Mouse (Mus musculus): ENCODE results near the gene Ankrd35. TPM values are rescaled to one million over a fixed set of nuclear protein-coding genes. Genes with fewer than 3 reads are reported as not detected.

The Ankrd35 gene
- polyA plus RNA-seq, 1 experiment from 2014 or later: 0.44 TPM

- TF ChIP-seq CTCF (IDR thresholded peaks at IDR 0.05) (peak; percentile 98), EP300 (IDR thresholded peaks at IDR 0.05) (no peak)
- no peaks in the 10 kb centered on the region for H3K27me3 ChIP-seq (replicated peaks; ENCODE audit: insufficient read depth, low read length)
- WGBS: 5% methylated on average over 39 of the region's 42 CpGs
- peak within 1 kb of the TSS; percentile 73 for H3K4me2 ChIP-seq (replicated peaks; ENCODE audit: low read depth, low read length)
- H3K4me3 ChIP-seq (ENCODE audit: low read depth, low read length): peak within 1 kb of the TSS; percentile 36
- H3K4me1 ChIP-seq (ENCODE audit: insufficient read depth, low read depth, low read length): peaks cover 6% of the 10 kb centered on the region; the same call in 1 of the 2 replicates
- H3K27ac ChIP-seq (ENCODE audit: low read length): no peak within 1 kb of the TSS
- DNase-seq (ENCODE audit: low spot score): peak; percentile 86
- peak; percentile 94 for ATAC-seq
- H3K36me3 ChIP-seq (ENCODE audit: insufficient read depth, low read length): peaks cover 29% of the 10 kb centered on the region
- H3K9ac ChIP-seq (replicated peaks; ENCODE audit: low read depth): peak within 1 kb of the TSS; percentile 13; the same call in 1 of the 2 replicates
- H3K9me3 ChIP-seq (ENCODE audit: low read length): no peaks in the 10 kb centered on the region
Measured at GRCm38 (mm10) chr3:96707903-96708683, 38.2 kb downstream of the Ankrd35 start, which contains the start of gene Nudt17. Nudt17 (minus strand) TSS chr3:96708562.

GRCm38 (mm10) chr3:96708684-96709064, 38.7 kb downstream of the Ankrd35 start:
- Histone ChIP-seq H3K4me2 (replicated peaks; ENCODE audit: low read depth, low read length) (peak overlapping the region; percentile 73; the same call in 1 of the 2 replicates), H3K9me3 (ENCODE audit: low read length) (no peaks in the 10 kb centered on the region), H3K9ac (replicated peaks; ENCODE audit: low read depth) (no peak overlapping the region), H3K27ac (ENCODE audit: low read length) (no peak overlapping the region), H3K4me1 (ENCODE audit: insufficient read depth, low read depth, low read length) (peaks cover 6% of the 10 kb centered on the region; the same call in 1 of the 2 replicates), H3K27me3 (replicated peaks; ENCODE audit: insufficient read depth, low read length) (no peaks in the 10 kb centered on the region), H3K36me3 (ENCODE audit: insufficient read depth, low read length) (peaks cover 35% of the 10 kb centered on the region), H3K4me3 (ENCODE audit: low read depth, low read length) (no peak overlapping the region)
- DNase-seq (ENCODE audit: low spot score): no peak
- TF ChIP-seq EP300 (IDR thresholded peaks at IDR 0.05) (no peak), CTCF (IDR thresholded peaks at IDR 0.05) (no peak)
- 0 out of 2 replicates have a peak, but pooled peaks have one; percentile 1 for ATAC-seq
- WGBS: 54% methylated on average over 2 of the region's 2 CpGs

GRCm38 (mm10) chr3:96714286-96714685, 44.4 kb downstream of the Ankrd35 start:
- 61% methylated on average over 5 of the region's 5 CpGs for WGBS
- no peak overlapping the region for H3K4me2 ChIP-seq (replicated peaks; ENCODE audit: low read depth, low read length)
- H3K36me3 ChIP-seq (ENCODE audit: insufficient read depth, low read length): peaks cover 40% of the 10 kb centered on the region
- ATAC-seq (peak; percentile 52), DNase-seq (ENCODE audit: low spot score) (no peak)
- H3K27ac ChIP-seq (ENCODE audit: low read length): no peak overlapping the region
- no peaks in the 10 kb centered on the region for H3K4me1 ChIP-seq (ENCODE audit: insufficient read depth, low read depth, low read length)
- no peak overlapping the region for H3K4me3 ChIP-seq (ENCODE audit: low read depth, low read length)
- H3K27me3 ChIP-seq (replicated peaks; ENCODE audit: insufficient read depth, low read length): no peaks in the 10 kb centered on the region
- H3K9ac ChIP-seq (replicated peaks; ENCODE audit: low read depth): no peak overlapping the region
- no peak for TF ChIP-seq CTCF (IDR thresholded peaks at IDR 0.05)
- H3K9me3 ChIP-seq (ENCODE audit: low read length): no peaks in the 10 kb centered on the region

GRCm38 (mm10) chr3:96715854-96716253, 45.9 kb downstream of the Ankrd35 start:
- Histone ChIP-seq H3K36me3 (ENCODE audit: insufficient read depth, low read length) (peaks cover 42% of the 10 kb centered on the region), H3K27ac (ENCODE audit: low read length) (peak overlapping the region; percentile 34)
- TF ChIP-seq CTCF (IDR thresholded peaks at IDR 0.05) (no peak), EP300 (IDR thresholded peaks at IDR 0.05) (no peak)

GRCm38 (mm10) chr3:96719173-96719572, 49.2 kb downstream of the Ankrd35 start:
- no peaks in the 10 kb centered on the region for H3K9me3 ChIP-seq (ENCODE audit: low read length)
- ATAC-seq (no peak; the same call in 1 of the 2 replicates), DNase-seq (ENCODE audit: low spot score) (peak; percentile 32)
- H3K27ac ChIP-seq (ENCODE audit: low read length): no peak overlapping the region
- no peak overlapping the region for H3K9ac ChIP-seq (replicated peaks; ENCODE audit: low read depth)
- no peaks in the 10 kb centered on the region for H3K4me1 ChIP-seq (ENCODE audit: insufficient read depth, low read depth, low read length)
- H3K4me3 ChIP-seq (ENCODE audit: low read depth, low read length): no peak overlapping the region
- H3K36me3 ChIP-seq (ENCODE audit: insufficient read depth, low read length): peaks cover 27% of the 10 kb centered on the region; the same call in 1 of the 2 replicates
- WGBS: 39% methylated on average over 14 of the region's 14 CpGs
- no peak overlapping the region for H3K4me2 ChIP-seq (replicated peaks; ENCODE audit: low read depth, low read length)
- H3K27me3 ChIP-seq (replicated peaks; ENCODE audit: insufficient read depth, low read length): no peaks in the 10 kb centered on the region
- TF ChIP-seq EP300 (IDR thresholded peaks at IDR 0.05): no peak
- TF ChIP-seq CTCF (IDR thresholded peaks at IDR 0.05): peak; percentile 66

More at GRCm38 (mm10) chr3:96715854-96716253, 45.9 kb downstream of the Ankrd35 start:
- Histone ChIP-seq H3K9me3 (ENCODE audit: low read length) (no peaks in the 10 kb centered on the region), H3K27me3 (replicated peaks; ENCODE audit: insufficient read depth, low read length) (no peaks in the 10 kb centered on the region), H3K9ac (replicated peaks; ENCODE audit: low read depth) (no peak overlapping the region), H3K4me2 (replicated peaks; ENCODE audit: low read depth, low read length) (no peak overlapping the region), H3K4me3 (ENCODE audit: low read depth, low read length) (no peak overlapping the region), H3K4me1 (ENCODE audit: insufficient read depth, low read depth, low read length) (no peaks in the 10 kb centered on the region)
- ATAC-seq (peak; percentile 78), DNase-seq (ENCODE audit: low spot score) (peak; percentile 69)
- 58% methylated on average over 2 of the region's 2 CpGs for WGBS

- Histone ChIP-seq H3K27me3 (replicated peaks; ENCODE audit: insufficient read depth, low read length) (no peaks in the 10 kb centered on the region), H3K4me2 (replicated peaks; ENCODE audit: low read depth, low read length) (peak within 1 kb of the TSS; percentile 75), H3K9ac (replicated peaks; ENCODE audit: low read depth) (peak within 1 kb of the TSS; percentile 88), H3K4me1 (ENCODE audit: insufficient read depth, low read depth, low read length) (peaks cover 12% of the 10 kb centered on the region; the same call in 1 of the 2 replicates), H3K27ac (ENCODE audit: low read length) (peak within 1 kb of the TSS; percentile 93), H3K9me3 (ENCODE audit: low read length) (no peaks in the 10 kb centered on the region), H3K36me3 (ENCODE audit: insufficient read depth, low read length) (no peaks in the 10 kb centered on the region; the same call in 1 of the 2 replicates), H3K4me3 (ENCODE audit: low read depth, low read length) (peak within 1 kb of the TSS; percentile 94)
- DNase-seq (ENCODE audit: low spot score) (peak; percentile 98), ATAC-seq (peak; percentile 100)
- TF ChIP-seq EP300 (IDR thresholded peaks at IDR 0.05) (no peak), CTCF (IDR thresholded peaks at IDR 0.05) (no peak)
- under 1% methylated on average over 26 of the region's 52 CpGs for WGBS
Measured at GRCm38 (mm10) chr3:96727343-96727827, 57.5 kb downstream of the Ankrd35 start, which contains the start of the genes Polr3c and Rnf115. Polr3c (minus strand) TSS chr3:96727628. Rnf115 (plus strand) TSS chr3:96727664.

Measured in lung, postnatal 0 days (tissue).